Mouse (Mus musculus) embryonic facial prominence, embryonic 13.5 days (tissue): Measurements from ENCODE around the gene Itfg2. TPM values are rescaled to one million over a fixed set of nuclear protein-coding genes. Genes with fewer than 3 reads are reported as not detected.

Source experiments
- ATAC-seq: fragments of 200-750 bp; cut with Nextera tagmentation; 2 replicates; pipeline ENCODE4 v1.8.0; 2017; ENCODE audit warnings: low read depth; ENCODE audit not compliant: insufficient number of reproducible peaks, insufficient read depth, low FRiP score, low TSS enrichment
- H3K27ac ChIP-seq: fragments of 300-500 bp; sonication (generic); 2 replicates; pipeline ENCODE4 v1.5.1; 2015; ENCODE audit warnings: moderate library complexity, mild to moderate bottlenecking, inconsistent platforms
- H3K27me3 ChIP-seq: fragments of 300-500 bp; sonication (generic); 2 replicates; pipeline ENCODE4 v1.6.1; 2015; ENCODE audit warnings: mild to moderate bottlenecking, inconsistent platforms
- H3K36me3 ChIP-seq: fragments of 300-500 bp; sonication (generic); 2 replicates; pipeline ENCODE4 v1.6.1; 2015; ENCODE audit warnings: mild to moderate bottlenecking, inconsistent platforms
- H3K4me1 ChIP-seq: fragments of 300-500 bp; sonication (generic); 2 replicates; pipeline ENCODE4 v1.6.1; 2015; ENCODE audit warnings: inconsistent platforms
- H3K4me2 ChIP-seq: fragments of 300-500 bp; sonication (generic); 2 replicates; pipeline ENCODE4 v1.6.1; 2015; ENCODE audit warnings: moderate library complexity, mild to moderate bottlenecking, inconsistent platforms
- H3K4me3 ChIP-seq: fragments of 300-500 bp; sonication (generic); 2 replicates; pipeline ENCODE4 v1.5.1; 2015; ENCODE audit warnings: mild to moderate bottlenecking, inconsistent platforms
- H3K9ac ChIP-seq: fragments of 300-500 bp; sonication (generic); 2 replicates; pipeline ENCODE4 v1.6.1; 2015; ENCODE audit warnings: mild to moderate bottlenecking, inconsistent platforms
- H3K9me3 ChIP-seq: fragments of 300-500 bp; sonication (generic); 2 replicates; pipeline ENCODE4 v1.6.1; 2016; ENCODE audit warnings: inconsistent platforms
- WGBS: fragments of 180-500 bp; shearing (Covaris S2); methylation state at CpG from one replicate; pipeline ENCODE4 v1.1.7; 2015; ENCODE audit warnings: mixed read lengths; 5-methylcytosine and 5-hydroxymethylcytosine counted together
- polyA plus RNA-seq: library from polyadenylated mRNA; unstranded; fragments of >200 nt; fragmentation: Nextera tagmentation; extraction: Ambion mirVana; gene quantifications from 2 replicates; pipeline ENCODE4 v1.2.1, GENCODE M21; 2015

Itfg2 gene
- polyA plus RNA-seq, 1 experiment from 2014 or later: 41.7 TPM

DNA sequence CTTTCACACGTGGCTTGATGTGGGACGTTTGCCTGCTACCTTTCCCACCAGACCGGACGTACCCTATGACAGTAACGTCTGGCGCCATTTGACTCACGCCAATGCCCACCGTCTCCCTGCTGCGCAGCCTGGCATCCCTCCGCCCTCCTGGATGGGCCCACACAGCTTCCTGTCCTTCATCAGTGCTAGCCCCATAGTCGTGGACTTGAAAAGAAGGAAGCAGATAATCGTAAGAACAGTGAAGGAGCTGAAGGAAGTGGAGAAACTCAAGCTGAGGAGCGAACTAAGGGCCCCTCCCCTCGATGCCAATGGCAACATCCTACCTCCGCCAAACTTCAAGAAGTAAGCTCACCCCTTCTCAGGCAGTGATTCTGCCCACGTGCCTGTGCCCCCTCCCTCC lies 45.1 kb downstream of the Itfg2 start:
- no peaks in the 10 kb centered on the region for H3K27me3 ChIP-seq
- H3K27ac ChIP-seq: no peak overlapping the region
- no peak for ATAC-seq
- H3K9me3 ChIP-seq: no peaks in the 10 kb centered on the region
- H3K4me1 ChIP-seq: 0 out of 2 replicates have a peak, but pooled peaks cover 6% of the 10 kb centered on the region
- H3K36me3 ChIP-seq: peaks cover 26% of the 10 kb centered on the region
- WGBS: 89% methylated on average over 16 of the region's 16 CpGs
- H3K9ac ChIP-seq: no peak overlapping the region
- H3K4me2 ChIP-seq: no peak overlapping the region
- no peak overlapping the region for H3K4me3 ChIP-seq

DNA sequence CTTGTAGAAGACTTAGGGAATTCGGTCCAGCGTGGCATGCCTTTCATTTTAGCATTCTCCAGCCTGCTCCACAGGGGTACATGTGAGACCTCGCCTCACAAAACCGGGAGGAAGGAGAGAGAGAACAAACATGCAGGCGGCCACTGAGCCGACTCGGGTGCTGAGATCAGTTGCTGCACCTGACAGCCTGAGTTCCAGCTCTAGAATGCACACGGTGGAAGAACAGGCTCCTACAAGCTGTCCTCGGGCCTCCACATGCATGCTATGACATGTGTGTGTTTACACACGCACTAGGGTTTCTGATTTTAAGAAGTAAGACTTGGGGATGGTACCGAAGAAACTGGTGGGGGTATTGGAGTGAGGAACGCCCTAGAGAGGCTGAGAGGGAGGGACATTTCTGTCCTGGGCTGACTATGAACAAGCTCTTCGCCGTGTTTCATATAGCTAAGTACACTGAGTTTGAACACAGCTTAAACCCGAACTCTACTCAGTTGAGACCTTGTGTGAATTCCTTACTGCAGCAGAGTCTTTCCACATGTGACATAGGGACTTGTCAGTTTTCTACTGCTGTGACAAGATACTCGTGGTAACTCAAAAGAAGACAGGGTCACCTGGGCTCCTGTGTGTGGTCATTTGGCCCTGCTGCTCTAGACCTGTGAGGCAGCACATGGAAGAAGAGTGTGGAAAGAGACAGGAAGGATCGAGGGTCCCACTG lies 48.2 kb downstream of the Itfg2 start:
- peak; percentile 18; the same call in 1 of the 2 replicates for ATAC-seq
- Histone ChIP-seq H3K4me3 (no peak overlapping the region), H3K27me3 (no peaks in the 10 kb centered on the region), H3K4me2 (no peak overlapping the region), H3K27ac (peak overlapping the region; percentile 48; the same call in 1 of the 2 replicates), H3K9me3 (no peaks in the 10 kb centered on the region), H3K9ac (no peak overlapping the region), H3K36me3 (peaks cover 57% of the 10 kb centered on the region), H3K4me1 (0 out of 2 replicates have a peak, but pooled peaks cover 8% of the 10 kb centered on the region)
- WGBS: 80% methylated on average over 17 of the region's 17 CpGs

GRCm38 (mm10) chr6:128375192-128375591 lies 49.5 kb downstream of the Itfg2 start, which contains the start of the genes Tex52 and Gm44596:
Tex52 (plus strand) TSS chr6:128375456.
Gm44596 (plus strand) TSS chr6:128375503.
- Histone ChIP-seq H3K4me1 (0 out of 2 replicates have a peak, but pooled peaks cover 8% of the 10 kb centered on the region), H3K36me3 (peaks cover 71% of the 10 kb centered on the region), H3K27me3 (no peaks in the 10 kb centered on the region), H3K9me3 (no peaks in the 10 kb centered on the region), H3K4me3 (no peak within 1 kb of the TSS), H3K27ac (peak within 1 kb of the TSS; percentile 48; the same call in 1 of the 2 replicates), H3K9ac (0 out of 2 replicates have a peak within 1 kb of the TSS, but pooled peaks have one; percentile 6), H3K4me2 (no peak within 1 kb of the TSS)
- 33% methylated on average over 6 of the region's 6 CpGs for WGBS
- peak; percentile 33; the same call in 1 of the 2 replicates for ATAC-seq

GRCm38 (mm10) chr6:128370040-128370439 lies 54.7 kb downstream of the Itfg2 start:
- Histone ChIP-seq H3K4me1 (0 out of 2 replicates have a peak, but pooled peaks cover 6% of the 10 kb centered on the region), H3K4me2 (no peak overlapping the region), H3K4me3 (no peak overlapping the region), H3K36me3 (peaks cover 93% of the 10 kb centered on the region), H3K9me3 (no peaks in the 10 kb centered on the region), H3K27me3 (no peaks in the 10 kb centered on the region), H3K27ac (no peak overlapping the region), H3K9ac (no peak overlapping the region)
- 95% methylated on average over 5 of the region's 5 CpGs for WGBS
- no peak for ATAC-seq

- ATAC-seq: no peak
- H3K9ac ChIP-seq: no peak overlapping the region
- H3K27ac ChIP-seq: no peak overlapping the region
- no peak overlapping the region for H3K4me3 ChIP-seq
- H3K4me2 ChIP-seq: no peak overlapping the region
- H3K27me3 ChIP-seq: no peaks in the 10 kb centered on the region
- peaks cover 57% of the 10 kb centered on the region for H3K36me3 ChIP-seq
- WGBS: 93% methylated on average over 5 of the region's 5 CpGs
- no peaks in the 10 kb centered on the region for H3K9me3 ChIP-seq
- peaks cover 21% of the 10 kb centered on the region for H3K4me1 ChIP-seq
These were observed 58.3 kb downstream of the Itfg2 start for GRCm38 (mm10) chr6:128366466-128366865.

DNA sequence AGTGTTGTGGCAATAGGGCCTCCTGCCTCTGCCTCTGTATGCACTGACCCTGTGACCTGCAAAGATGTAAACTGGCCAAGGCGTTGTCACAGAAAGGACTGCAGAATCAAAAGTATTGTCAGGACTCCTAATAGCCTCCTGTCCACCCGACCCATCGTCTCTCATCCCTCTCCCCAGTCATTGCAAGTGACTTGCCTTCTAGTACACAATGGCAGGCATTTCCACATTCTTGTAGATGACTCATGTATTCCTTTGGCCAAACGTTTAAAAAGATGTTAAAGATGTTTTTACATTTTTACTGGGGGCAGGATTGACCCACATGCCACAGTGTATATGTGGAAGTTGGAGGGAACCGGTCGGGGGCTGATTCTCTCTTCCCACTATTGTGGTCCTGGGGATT lies 60.0 kb downstream of the Itfg2 start:
- WGBS: 82% methylated on average over 6 of the region's 6 CpGs
- ATAC-seq: no peak
- Histone ChIP-seq H3K4me2 (no peak overlapping the region), H3K9ac (0 out of 2 replicates have a peak overlapping the region, but pooled peaks have one; percentile 27), H3K27ac (no peak overlapping the region), H3K27me3 (no peaks in the 10 kb centered on the region), H3K4me3 (no peak overlapping the region), H3K9me3 (no peaks in the 10 kb centered on the region), H3K36me3 (peaks cover 39% of the 10 kb centered on the region), H3K4me1 (peaks cover 38% of the 10 kb centered on the region)

DNA sequence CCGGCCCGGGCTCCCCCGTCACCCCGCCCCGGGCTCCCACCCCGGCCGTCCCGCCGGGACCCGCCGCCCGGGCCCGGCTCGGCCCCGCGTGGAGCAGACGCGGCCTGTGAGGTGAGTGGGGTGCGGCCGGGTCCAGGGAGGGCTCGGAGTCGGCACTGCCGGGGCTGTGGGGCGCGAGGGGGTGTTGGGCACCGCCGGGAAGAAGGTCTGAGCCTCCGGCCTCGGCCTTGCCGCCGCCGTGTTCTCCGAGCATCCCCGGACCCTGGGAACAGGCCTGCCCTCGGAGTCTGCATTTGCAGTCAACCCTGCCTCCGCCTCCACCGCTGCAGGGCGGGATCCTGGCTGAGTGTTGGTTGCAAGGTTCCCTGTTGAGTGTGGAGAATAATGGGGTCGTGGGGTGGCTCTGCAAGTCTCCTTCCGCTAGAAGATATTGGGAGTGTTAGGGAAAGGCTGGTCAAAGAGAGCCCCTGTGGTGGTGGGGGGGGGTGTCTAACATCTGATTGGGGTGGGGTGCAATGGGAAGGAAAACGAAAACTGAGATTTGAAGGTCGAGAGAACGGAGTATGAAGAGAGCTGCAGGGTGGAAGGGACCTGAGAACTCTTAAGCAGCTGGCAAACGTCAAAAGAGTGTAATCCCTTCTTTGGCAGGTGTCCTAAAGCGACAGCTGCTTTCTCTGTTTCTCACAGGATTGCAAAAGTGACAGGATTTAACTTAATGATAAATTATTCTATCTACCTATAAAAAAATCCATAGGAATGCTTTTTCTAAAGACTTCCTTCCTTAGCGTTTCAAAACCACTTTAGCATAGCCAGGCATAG lies 61.5 kb downstream of the Itfg2 start:
- WGBS: 2% methylated on average over 46 of the region's 46 CpGs
- H3K4me1 ChIP-seq: peaks cover 40% of the 10 kb centered on the region
- no peaks in the 10 kb centered on the region for H3K9me3 ChIP-seq
- H3K27me3 ChIP-seq: no peaks in the 10 kb centered on the region
- peak overlapping the region; percentile 94 for H3K9ac ChIP-seq
- peak overlapping the region; percentile 86 for H3K4me2 ChIP-seq
- H3K27ac ChIP-seq: peak overlapping the region; percentile 97
- H3K4me3 ChIP-seq: peak overlapping the region; percentile 96
- peaks cover 33% of the 10 kb centered on the region for H3K36me3 ChIP-seq
- ATAC-seq: no peak

GRCm38 (mm10) chr6:128362381-128363006 lies 62.2 kb downstream of the Itfg2 start, which contains the start of the genes Rhno1 and Foxm1:
Rhno1 (minus strand) TSS chr6:128362911.
Foxm1 (plus strand) TSS chr6:128362967.
- Histone ChIP-seq H3K9ac (peak within 1 kb of the TSS; percentile 94), H3K36me3 (peaks cover 34% of the 10 kb centered on the region), H3K4me3 (peak within 1 kb of the TSS; percentile 96), H3K4me1 (peaks cover 40% of the 10 kb centered on the region), H3K27me3 (no peaks in the 10 kb centered on the region), H3K4me2 (peak within 1 kb of the TSS; percentile 86), H3K9me3 (no peaks in the 10 kb centered on the region), H3K27ac (peak within 1 kb of the TSS; percentile 97)
- under 1% methylated on average over 51 of the region's 76 CpGs for WGBS
- peak; percentile 87 for ATAC-seq

- peak overlapping the region; percentile 97 for H3K27ac ChIP-seq
- H3K9ac ChIP-seq: peak overlapping the region; percentile 94
- no peak for ATAC-seq
- no peaks in the 10 kb centered on the region for H3K27me3 ChIP-seq
- no peaks in the 10 kb centered on the region for H3K9me3 ChIP-seq
- WGBS: 16% methylated on average over 9 of the region's 9 CpGs
- H3K4me1 ChIP-seq: peaks cover 40% of the 10 kb centered on the region
- H3K4me3 ChIP-seq: peak overlapping the region; percentile 96
- peaks cover 34% of the 10 kb centered on the region for H3K36me3 ChIP-seq
- peak overlapping the region; percentile 86 for H3K4me2 ChIP-seq
These were observed 62.8 kb downstream of the Itfg2 start for GRCm38 (mm10) chr6:128361901-128362300.
